Mouse (Mus musculus) forebrain, embryonic 11.5 days (tissue): ENCODE measurements at regions not wholly inside any gene's neighbourhood (a gene's known extent, or its start where the extent isn't known, plus 50 kb on each side); places are given as distances from the start of the nearest gene placed in this dataset.

ENCODE experiments used
- ATAC-seq: fragments of 200-750 bp; cut with Nextera tagmentation; replicated peaks from 2 replicates; pipeline ENCODE4 v1.8.0; 2017; ENCODE audit warnings: moderate TSS enrichment; ENCODE audit not compliant: low FRiP score
- DNase-seq: peaks from one replicate; pipeline ENCODE4 v3.0.0-alpha.2; 2017; ENCODE audit warnings: low spot score
- H3K27ac ChIP-seq: fragments of 300-500 bp; sonication (generic); 2 replicates; pipeline ENCODE4 v1.5.1; 2014; ENCODE audit warnings: low read depth, low read length
- H3K27me3 ChIP-seq: fragments of 300-500 bp; sonication (generic); 2 replicates; pipeline ENCODE4 v1.6.1; 2014; ENCODE audit warnings: mild to moderate bottlenecking, low read length, mixed read lengths; ENCODE audit not compliant: control insufficient read depth, insufficient read depth
- H3K36me3 ChIP-seq: fragments of 300-500 bp; sonication (generic); 2 replicates; pipeline ENCODE4 v1.6.1; 2014; ENCODE audit warnings: mild to moderate bottlenecking, low read length, moderate library complexity, mixed read lengths; ENCODE audit not compliant: control insufficient read depth, insufficient read depth
- H3K4me1 ChIP-seq: fragments of 300-500 bp; sonication (generic); replicated peaks from 2 replicates; pipeline ENCODE4 v1.6.1; 2014; ENCODE audit warnings: low read length, mixed read lengths; ENCODE audit not compliant: control insufficient read depth, insufficient read depth
- H3K4me2 ChIP-seq: fragments of 300-500 bp; sonication (generic); 2 replicates; pipeline ENCODE4 v1.6.1; 2014; ENCODE audit warnings: low read depth, mild to moderate bottlenecking, low read length, moderate library complexity, mixed read lengths; ENCODE audit not compliant: severe bottlenecking
- H3K4me3 ChIP-seq: fragments of 300-500 bp; sonication (generic); 2 replicates; pipeline ENCODE4 v1.5.1; 2014; ENCODE audit warnings: low read depth, low read length
- H3K9ac ChIP-seq: fragments of 300-500 bp; sonication (generic); 2 replicates; pipeline ENCODE4 v1.6.1; 2014; ENCODE audit warnings: low read length
- H3K9me3 ChIP-seq: fragments of 300-500 bp; sonication (generic); 2 replicates; pipeline ENCODE4 v1.6.1; 2016; ENCODE audit warnings: low read length, mixed read lengths; ENCODE audit not compliant: control insufficient read depth
- WGBS: fragments of 180-500 bp; shearing (Covaris S2); extraction: QIAGEN DNeasy Blood & Tissue Kit; methylation state at CpG from one replicate; pipeline ENCODE4 v1.1.7; 2014; 5-methylcytosine and 5-hydroxymethylcytosine counted together

DNA sequence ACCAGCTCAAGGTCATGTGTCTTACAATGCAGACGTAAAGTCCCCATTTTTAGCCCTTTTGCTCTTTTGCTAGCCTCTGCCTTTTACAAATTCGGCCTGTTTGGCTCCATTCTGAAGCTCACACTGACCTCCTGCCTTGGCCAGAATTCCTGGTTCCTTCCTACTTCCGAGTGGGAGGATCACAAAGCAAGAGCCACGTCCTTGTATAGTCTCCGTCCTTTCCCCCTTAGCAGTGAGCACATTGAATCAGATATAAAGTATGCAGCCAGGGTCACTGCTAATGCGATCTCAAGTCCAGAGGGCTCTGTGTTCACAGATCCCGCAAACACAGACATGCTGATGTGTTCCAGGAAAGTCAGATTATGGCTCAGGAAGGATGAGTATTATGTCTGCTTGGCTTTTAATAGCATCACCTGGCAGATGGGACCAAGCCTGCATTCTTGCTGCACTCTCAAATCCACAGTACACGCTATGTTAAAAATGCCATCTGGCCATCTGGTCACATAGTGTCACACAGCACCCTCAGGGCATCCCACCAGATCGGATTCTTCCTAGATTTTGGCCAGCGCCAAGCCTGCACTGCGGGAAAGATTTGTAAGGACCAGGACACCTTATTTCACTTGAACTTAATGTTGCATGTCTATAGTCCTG is 119.4 kb upstream of the Fmo9 start:
- Histone ChIP-seq H3K4me2 (no peak overlapping the region), H3K27ac (no peak overlapping the region), H3K9me3 (no peaks in the 10 kb centered on the region), H3K4me3 (no peak overlapping the region), H3K27me3 (no peaks in the 10 kb centered on the region), H3K36me3 (no peaks in the 10 kb centered on the region), H3K4me1 (no peaks in the 10 kb centered on the region), H3K9ac (no peak overlapping the region)
- DNase-seq = no peak
- ATAC-seq = no peak
- 79% methylated on average over 11 of the region's 11 CpGs for WGBS

DNA sequence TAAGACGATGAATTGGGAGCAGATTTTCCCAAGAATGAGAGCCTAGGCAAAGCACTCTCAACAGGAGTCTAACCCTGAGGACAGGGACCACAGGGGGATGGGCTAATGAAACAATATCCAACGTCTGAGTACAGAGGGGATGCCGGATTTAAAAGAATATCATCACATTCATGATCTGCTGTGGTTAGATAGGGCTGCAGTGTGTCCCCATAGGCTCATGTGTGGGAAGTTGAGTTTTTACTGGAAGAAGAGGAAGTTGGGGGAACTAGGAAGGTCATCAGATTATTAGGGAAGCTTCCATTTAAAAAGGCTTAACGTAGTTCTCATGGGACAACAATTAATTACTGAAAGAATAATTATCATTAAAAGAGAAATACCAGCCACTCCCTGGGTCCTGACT is 120.3 kb upstream of the Fmo9 start:
- Histone ChIP-seq H3K4me3 (no peak overlapping the region), H3K4me2 (no peak overlapping the region), H3K27me3 (no peaks in the 10 kb centered on the region), H3K9ac (no peak overlapping the region), H3K9me3 (no peaks in the 10 kb centered on the region), H3K36me3 (no peaks in the 10 kb centered on the region), H3K27ac (no peak overlapping the region), H3K4me1 (no peaks in the 10 kb centered on the region)
- DNase-seq (no peak), ATAC-seq (no peak)
- 66% methylated on average over 4 of the region's 4 CpGs for WGBS

DNA sequence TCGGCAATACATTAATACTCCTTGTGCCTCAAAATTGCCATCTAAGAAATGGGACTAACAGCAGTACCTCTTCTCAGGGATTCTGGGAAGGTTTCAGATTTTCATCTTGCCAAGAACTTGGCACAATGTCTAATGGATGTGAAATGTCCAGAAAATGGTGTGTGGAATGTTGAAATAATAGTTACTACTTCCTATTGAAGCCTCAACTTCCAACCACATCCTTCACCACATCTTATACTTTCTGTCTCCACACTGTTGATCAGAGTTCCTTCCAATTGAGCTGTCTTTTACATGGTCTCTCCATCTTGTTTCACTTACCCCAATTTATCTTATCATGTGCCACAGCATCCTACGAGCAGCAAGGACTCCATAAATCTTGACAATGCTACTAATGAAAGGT is 122.3 kb upstream of the Fmo9 start:
- no peaks in the 10 kb centered on the region for H3K9me3 ChIP-seq
- H3K27ac ChIP-seq = no peak overlapping the region
- no peaks in the 10 kb centered on the region for H3K36me3 ChIP-seq
- ATAC-seq = no peak
- 93% methylated on average over 2 of the region's 2 CpGs for WGBS
- H3K27me3 ChIP-seq = no peaks in the 10 kb centered on the region
- no peak overlapping the region for H3K4me3 ChIP-seq
- H3K9ac ChIP-seq = no peak overlapping the region
- H3K4me2 ChIP-seq = no peak overlapping the region
- no peaks in the 10 kb centered on the region for H3K4me1 ChIP-seq
- DNase-seq = no peak

DNA sequence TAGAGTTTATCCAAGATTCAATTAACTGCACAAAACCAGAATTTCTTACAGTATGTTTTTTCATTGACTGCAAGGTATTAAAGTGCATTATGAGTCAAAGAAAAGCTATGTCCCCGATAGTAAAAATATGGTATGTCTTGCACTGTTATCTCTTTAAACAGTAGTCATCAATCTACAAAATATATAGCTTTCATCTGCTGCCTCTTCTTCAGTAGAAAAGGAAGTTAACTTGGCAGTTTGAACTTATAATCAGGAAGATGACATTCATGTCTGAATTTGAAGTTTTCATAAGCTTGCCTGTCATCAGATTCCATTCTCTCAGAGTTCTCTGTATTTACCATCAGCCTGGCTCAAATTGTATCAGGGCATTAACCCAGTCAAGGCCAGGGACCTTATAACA is 122.7 kb upstream of the Fmo9 start:
- Histone ChIP-seq H3K4me1 (no peaks in the 10 kb centered on the region), H3K9ac (no peak overlapping the region), H3K4me3 (no peak overlapping the region), H3K4me2 (no peak overlapping the region), H3K27ac (no peak overlapping the region), H3K36me3 (no peaks in the 10 kb centered on the region), H3K9me3 (no peaks in the 10 kb centered on the region), H3K27me3 (no peaks in the 10 kb centered on the region)
- no peak for DNase-seq
- 94% methylated on average over 1 of the region's 1 CpGs for WGBS
- no peak for ATAC-seq

DNA sequence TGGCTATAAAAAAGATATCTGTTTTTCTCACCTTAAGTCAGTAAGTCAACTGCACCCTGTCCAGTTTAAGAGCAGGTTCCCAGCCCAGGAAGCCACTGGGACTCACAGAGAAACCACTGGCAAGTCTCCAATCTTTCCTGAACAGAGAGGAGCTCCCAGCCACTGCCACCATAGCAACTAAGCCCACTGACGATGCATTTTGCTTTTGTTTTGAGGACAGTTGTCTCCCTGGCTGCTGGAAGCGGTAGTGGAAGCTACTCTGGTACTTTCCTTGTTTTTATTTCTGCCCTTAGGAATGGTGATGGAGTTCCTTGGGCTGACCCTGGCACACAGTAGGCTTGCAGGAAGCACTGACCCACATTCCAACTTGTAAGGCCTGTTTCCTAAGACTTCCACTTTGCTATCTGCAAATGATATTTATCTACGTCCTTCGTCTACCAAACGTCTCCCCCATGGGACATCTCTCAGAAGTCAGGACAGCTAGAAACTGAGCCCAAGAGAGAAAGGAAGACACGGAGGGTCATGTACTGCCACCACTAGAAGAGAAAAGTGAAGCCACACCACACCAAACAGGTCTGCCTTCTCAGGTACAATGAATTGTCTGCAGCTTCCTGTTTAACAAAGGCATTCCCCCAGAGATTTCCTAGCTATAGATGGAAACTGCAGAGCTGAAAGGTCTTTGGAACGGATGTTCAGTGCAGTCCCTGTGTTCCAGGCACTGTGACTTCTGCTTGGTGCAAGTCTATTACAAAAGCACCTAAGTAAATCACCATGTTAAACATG is 125.7 kb upstream of the Fmo9 start:
- H3K4me3 ChIP-seq = no peak overlapping the region
- H3K27me3 ChIP-seq = no peaks in the 10 kb centered on the region
- H3K36me3 ChIP-seq = no peaks in the 10 kb centered on the region
- H3K9ac ChIP-seq = no peak overlapping the region
- no peaks in the 10 kb centered on the region for H3K9me3 ChIP-seq
- no peaks in the 10 kb centered on the region for H3K4me1 ChIP-seq
- DNase-seq = no peak
- no peak for ATAC-seq
- 77% methylated on average over 7 of the region's 7 CpGs for WGBS
- no peak overlapping the region for H3K27ac ChIP-seq
- H3K4me2 ChIP-seq = no peak overlapping the region

DNA sequence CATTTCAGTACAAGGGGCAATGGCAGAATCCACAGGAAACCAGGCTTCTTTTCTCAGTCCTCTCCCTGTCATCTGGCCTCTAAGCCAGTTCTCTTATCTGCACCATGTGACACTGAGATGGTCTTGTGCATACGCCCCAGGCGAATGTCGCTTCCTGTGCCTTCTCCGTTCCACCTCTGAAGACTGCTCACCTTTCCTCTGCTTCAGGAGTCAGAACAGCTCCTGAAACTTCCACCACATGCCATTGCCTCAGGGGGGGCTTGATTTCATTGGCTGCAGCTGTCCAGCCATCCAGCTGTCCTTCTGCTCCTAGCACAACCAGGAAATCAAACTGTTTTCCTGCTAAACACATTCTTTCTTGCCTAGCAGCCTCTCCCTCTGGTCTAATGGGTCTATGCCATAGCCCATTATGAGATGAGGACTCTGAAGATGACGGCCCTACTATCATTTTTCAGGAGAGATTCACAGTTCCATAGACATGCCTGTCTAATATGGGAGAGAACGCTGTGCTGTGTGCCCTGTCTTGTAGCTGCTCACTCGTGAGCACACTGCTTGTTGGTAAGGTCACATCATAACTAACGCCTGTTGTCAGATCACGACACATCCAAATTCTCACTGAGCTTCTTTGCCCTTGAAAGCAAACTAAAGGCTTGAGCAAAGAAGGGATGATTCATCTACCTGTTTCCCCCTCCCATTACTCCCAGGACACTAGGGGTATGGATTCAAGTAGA is 129.9 kb upstream of the Fmo9 start:
- ATAC-seq (no peak), DNase-seq (no peak)
- WGBS = 86% methylated on average over 9 of the region's 9 CpGs
- Histone ChIP-seq H3K36me3 (no peaks in the 10 kb centered on the region), H3K9me3 (no peaks in the 10 kb centered on the region), H3K4me1 (no peaks in the 10 kb centered on the region), H3K4me3 (no peak overlapping the region), H3K9ac (no peak overlapping the region), H3K27me3 (no peaks in the 10 kb centered on the region), H3K4me2 (no peak overlapping the region), H3K27ac (no peak overlapping the region)

GRCm38 (mm10) chr1:166812072-166812461 is 130.4 kb upstream of the Fmo9 start:
- DNase-seq (no peak), ATAC-seq (no peak)
- WGBS = 94% methylated on average over 7 of the region's 7 CpGs
- H3K4me3 ChIP-seq = no peak overlapping the region
- H3K36me3 ChIP-seq = no peaks in the 10 kb centered on the region
- H3K9ac ChIP-seq = no peak overlapping the region
- no peak overlapping the region for H3K27ac ChIP-seq
- no peaks in the 10 kb centered on the region for H3K9me3 ChIP-seq
- H3K4me1 ChIP-seq = no peaks in the 10 kb centered on the region
- H3K4me2 ChIP-seq = no peak overlapping the region
- H3K27me3 ChIP-seq = no peaks in the 10 kb centered on the region

DNA sequence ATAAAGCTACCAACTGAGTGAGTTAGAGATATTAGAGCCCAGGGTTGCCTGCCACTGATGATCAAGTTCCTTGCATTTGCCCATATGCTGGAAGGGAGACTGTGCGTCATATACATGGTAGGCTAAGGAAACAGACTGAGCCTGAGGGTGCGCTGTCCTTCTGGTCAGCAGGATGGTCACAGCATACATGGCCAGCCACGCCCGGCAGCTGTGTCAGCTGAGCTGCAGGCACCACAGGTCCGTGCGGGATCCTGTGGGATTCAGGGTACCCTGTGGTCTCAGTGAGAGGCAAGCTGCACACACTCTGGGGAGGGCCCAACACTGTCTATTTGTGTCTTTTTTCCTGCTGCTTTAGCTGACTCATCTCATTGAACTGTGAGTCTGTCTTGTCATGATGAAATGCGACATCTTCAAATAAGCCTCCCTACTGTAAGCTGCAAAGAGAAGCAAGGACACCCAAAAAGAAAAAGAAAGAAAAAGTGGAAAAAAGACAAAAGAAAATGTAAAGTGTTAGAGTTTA is 131.3 kb upstream of the Fmo9 start:
- H3K9ac ChIP-seq = no peak overlapping the region
- H3K27me3 ChIP-seq = no peaks in the 10 kb centered on the region
- H3K4me3 ChIP-seq = no peak overlapping the region
- DNase-seq (no peak), ATAC-seq (no peak)
- WGBS = 92% methylated on average over 7 of the region's 7 CpGs
- no peak overlapping the region for H3K27ac ChIP-seq
- H3K4me1 ChIP-seq = no peaks in the 10 kb centered on the region
- H3K36me3 ChIP-seq = no peaks in the 10 kb centered on the region
- no peaks in the 10 kb centered on the region for H3K9me3 ChIP-seq
- H3K4me2 ChIP-seq = no peak overlapping the region
